Mouse (Mus musculus) monocyte, adult 5-6 weeks (primary cell): Measurements from ENCODE around the gene Arhgap1. TPM values are rescaled to one million over a fixed set of nuclear protein-coding genes. Genes with fewer than 3 reads are reported as not detected.
"Not testable (repeated sequence)": the region's sequence is repeated elsewhere in the genome, so short reads cannot be mapped to it uniquely, and the experiment has no call there.

Experiments
- ATAC-seq: fragments of 153-309, 156-312 bp; replicated peaks from 2 replicates; pipeline ENCODE4 v1.8.0; 2017; ENCODE audit warnings: mild to moderate bottlenecking; ENCODE audit not compliant: low TSS enrichment, insufficient number of reproducible peaks, severe bottlenecking, poor library complexity, low FRiP score
- total RNA-seq: library from RNA; stranded (forward); fragments of 200-1000, 200-491, 200-594 nt; gene quantifications from 3 replicates; pipeline ENCODE4 v1.2.3, GENCODE M21; 2017

Arhgap1 gene
- total RNA-seq: 45.7 to 97.1 TPM (median 89.8 TPM) in 3 replicates

DNA sequence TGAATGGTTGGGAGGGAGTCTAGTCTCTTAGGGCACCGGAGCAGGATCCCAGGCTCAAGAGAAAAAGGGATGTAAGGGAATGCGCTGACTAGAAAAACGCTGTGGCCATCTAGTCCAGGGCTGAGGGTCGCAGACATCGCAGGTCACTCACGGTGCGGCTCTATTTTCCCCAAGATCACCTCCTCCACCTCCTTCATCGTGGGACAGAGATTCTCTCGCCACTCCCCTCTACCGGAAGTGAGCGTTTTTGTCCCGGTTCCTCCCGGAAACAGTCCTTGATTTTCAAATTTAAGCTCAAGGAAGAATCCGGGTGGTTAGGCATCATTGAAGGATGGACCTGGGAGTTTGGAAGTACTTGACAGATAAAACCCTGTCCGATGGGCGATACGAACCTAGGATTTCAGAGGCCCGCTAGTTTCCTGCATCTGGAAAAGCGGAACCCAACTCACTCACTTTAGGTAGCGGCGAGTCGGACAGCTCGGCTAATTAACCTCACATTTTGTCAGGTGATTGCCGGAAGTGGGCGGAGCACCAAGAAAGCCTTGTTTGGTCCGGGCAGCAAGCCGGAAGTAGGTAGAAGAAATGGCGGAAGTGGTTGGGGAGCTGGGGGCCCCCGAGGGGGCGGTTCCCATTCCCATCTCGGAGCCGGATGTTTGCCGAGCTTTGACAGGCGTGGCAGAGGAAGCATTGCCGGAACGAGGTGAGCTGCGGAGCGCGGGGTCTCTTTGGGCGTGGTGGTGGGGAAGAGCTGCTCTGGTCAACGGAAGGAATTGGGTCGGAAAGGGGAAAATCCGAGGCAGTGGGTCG is at the start of gene Arhgap1, which contains the start of gene Zfp408:
Arhgap1 (plus strand) TSS at position 308 of the 807 bp plus-strand sequence.
Zfp408 (minus strand) TSS at position 239 of the 807 bp plus-strand sequence.
- ATAC-seq: peak; percentile 90

DNA sequence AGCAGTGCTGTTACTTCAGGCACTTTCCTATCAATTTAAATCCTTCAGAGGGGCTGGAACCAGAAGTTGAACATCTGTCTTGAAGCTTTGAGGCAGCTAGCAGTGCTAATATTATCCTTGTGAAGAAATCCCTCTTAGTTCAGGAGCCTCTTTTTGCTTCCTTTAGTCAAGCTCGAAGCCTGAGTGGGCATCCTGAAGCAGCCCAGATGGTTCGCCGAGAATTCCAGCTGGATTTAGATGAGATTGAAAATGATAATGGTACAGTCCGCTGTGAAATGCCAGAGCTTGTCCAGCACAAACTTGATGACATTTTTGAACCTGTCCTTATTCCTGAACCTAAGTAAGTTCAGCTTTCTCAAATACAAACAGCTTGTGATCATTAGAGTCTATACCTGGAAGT is 49.2 kb upstream of the Arhgap1 start:
- no peak for ATAC-seq

DNA sequence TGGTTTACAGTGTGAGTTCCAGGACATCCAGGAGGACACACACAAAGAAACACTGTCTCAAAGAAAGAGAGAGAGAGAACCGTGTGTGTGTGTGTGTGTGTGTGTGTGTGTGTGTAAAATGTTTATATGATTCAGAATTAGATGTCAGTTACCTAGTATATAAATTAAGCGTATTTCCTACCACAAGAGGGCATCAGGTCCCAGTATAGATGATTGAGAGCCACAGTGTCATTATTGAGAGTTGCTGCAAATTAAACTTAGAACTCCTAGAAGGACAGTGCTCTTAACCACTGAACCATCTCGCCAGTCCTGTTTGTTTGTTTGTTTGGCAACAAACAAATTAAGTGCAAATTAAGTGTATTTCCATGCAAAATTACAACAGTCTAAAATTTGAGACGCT is 47.3 kb upstream of the Arhgap1 start:
- ATAC-seq: no peak

DNA sequence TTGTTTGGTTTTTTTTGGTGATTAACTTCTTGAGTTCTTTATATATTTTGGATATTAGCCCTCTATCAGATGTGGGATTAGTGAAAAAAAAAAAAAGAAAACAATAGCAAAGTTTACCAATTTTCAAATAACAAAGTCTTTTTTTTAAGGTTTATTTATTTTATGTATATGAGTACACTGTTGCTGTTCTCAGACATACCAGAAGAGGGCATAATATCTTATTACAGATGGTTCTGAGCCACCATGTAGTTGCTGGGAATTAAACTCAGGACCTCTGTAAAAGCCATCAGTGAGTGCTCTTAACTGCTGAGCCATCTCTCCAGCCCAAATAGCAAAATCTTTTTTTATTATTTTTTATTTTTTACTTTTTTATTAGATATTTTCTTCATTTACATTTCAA is 40.3 kb upstream of the Arhgap1 start:
- not testable (repeated sequence) for ATAC-seq

DNA sequence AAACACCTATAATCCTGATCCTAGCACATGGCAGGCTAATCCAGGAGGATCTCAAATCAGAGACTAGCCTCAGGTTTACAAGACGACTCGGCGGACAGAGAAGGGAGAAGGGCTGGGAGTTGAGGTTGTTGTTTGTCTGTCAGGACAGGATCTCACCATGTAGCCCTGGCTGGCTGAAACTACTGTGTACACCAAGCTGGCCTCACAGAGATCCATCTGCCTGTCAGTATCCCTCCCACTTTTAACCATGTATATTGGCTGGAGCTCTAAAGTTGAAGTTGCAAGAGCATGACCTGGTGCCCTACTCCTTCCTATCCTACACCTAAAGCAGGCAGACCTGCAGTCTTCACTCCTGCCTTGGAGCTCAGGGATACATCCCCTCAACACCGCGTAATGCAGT is 27.3 kb upstream of the Arhgap1 start:
- no peak for ATAC-seq

DNA sequence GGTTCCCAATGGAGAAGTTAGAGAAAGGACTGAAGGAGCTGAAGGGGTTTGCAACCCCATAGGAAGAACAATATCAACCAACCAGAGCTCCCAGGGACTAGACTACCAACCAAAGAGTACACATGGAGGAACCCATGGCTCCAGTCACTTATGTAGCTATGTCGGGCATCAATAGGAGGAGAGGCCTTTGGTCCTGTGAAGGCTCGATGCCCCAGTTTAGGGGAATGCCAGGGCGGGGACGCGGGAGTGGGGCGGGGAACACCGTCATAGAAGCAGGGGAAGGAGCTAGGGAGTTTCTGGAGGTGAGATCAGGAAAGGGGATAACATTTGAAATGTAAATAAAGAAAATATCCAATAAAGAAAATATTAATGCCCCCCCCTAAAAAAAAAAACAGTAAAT is 26.3 kb upstream of the Arhgap1 start:
- ATAC-seq: not testable (repeated sequence)

DNA sequence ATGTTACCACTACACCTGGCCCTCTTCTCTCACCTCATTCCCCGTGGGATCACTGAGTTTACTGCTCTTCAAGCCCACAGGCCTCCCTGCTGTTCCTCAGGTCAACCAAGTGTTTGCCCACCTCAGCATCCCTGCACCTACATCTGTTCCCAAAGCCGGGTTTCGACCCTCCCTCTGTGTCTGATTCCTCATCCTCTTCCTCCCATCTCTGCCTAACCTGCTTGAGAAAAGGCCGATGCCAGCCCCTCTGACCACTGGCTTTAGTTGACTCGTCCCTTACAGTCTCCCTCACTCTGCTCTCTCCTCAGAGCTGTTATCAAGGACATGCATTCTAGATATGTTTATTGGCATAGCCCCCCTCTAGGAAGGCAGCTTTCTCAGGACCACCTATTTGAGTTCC is 22.2 kb upstream of the Arhgap1 start:
- no peak for ATAC-seq

DNA sequence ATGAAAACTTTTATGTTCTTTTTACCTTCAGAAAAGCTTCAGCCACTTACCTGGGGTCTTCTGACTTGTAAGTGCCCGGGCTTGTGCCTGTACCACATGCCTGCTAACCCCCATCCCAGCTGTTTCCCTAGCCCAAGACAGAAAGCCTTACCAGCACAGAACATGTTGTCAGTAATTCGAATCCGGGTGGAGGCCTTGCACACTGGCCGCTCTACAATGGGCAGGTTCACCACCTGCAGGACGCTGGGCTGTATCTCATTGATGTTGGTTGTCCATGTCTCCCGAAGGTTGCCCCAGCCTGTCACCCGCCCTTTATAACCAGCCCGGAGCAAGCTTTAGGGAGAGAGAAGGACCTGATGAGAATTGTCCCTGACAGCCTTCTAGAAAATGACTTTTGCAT is 21.5 kb upstream of the Arhgap1 start:
- ATAC-seq: no peak

DNA sequence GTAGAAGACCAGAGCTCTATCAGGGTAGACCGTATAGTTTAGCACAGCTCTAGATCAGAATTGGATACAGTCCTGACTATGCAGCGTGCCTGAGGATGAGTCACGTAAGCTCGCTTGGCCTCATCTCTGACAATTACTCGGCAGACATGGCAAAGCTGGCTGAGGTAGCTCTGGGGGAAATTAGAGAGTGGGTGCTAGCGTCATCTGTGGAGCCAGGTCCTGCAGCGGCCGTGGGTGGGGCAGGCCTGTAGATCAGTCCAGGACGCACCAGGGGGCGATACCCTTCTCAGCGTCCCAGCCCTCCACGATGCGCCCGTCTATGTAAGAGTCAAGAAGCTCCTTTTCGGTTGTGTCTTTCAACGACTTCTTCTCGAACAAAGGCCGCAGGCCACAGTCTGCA is 20.0 kb upstream of the Arhgap1 start:
- ATAC-seq: no peak

DNA sequence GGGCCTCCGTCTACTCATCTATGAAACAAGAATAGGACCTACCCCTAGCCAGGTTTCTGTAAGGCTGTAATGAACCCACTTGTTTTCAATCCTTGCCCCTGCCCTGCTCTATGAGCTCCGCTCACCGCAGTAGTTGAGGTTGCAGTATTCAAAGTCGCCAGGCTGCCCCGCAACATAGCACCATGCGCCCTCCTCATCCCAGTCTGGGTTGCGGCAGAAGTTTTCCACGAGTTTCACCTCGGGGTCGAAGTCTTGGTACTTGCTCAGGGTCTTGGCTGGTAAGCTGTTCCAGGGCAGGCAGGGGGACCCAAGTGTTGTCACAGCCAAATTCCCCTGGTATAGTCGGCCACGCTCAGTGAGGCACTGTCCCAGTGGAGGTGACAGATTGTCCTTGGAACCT is 19.3 kb upstream of the Arhgap1 start:
- no peak for ATAC-seq

DNA sequence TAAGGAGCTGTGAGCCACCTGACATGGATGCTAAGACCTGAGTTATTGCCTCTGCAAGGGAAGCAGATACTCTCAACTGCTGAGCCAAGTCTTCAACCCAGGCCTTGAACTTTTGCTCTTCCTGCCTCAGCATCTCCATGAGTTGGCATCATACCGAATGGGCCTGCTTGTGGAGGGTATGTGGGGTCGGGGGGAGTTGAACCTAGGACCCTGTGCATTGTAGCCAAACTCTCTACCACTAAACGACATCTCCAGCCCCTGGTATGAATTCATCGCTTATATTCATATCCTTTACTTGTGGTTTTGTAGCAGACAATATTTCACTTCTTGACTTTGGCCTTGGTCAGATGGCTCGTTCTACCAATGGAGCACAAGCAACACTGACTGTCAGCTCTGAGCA is 17.8 kb upstream of the Arhgap1 start:
- ATAC-seq: no peak

DNA sequence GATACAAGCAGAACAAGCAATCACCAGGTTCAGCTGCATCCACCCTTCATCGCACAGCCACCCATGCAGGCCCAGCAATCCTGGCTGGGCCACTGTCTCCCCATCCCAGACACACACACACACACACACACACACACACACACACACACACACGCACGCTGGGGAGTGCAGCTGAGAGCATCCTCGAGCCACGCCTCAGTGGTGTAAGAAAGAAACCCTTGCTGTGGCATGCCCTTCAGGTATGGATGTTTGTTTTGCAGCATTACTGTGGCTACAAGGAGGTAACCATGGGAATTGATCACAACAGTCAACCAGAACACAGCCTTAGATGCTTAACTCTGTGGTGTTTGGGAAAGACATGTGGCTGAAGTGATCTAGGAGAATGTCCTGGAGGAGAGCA is 17.3 kb upstream of the Arhgap1 start:
- ATAC-seq: no peak

DNA sequence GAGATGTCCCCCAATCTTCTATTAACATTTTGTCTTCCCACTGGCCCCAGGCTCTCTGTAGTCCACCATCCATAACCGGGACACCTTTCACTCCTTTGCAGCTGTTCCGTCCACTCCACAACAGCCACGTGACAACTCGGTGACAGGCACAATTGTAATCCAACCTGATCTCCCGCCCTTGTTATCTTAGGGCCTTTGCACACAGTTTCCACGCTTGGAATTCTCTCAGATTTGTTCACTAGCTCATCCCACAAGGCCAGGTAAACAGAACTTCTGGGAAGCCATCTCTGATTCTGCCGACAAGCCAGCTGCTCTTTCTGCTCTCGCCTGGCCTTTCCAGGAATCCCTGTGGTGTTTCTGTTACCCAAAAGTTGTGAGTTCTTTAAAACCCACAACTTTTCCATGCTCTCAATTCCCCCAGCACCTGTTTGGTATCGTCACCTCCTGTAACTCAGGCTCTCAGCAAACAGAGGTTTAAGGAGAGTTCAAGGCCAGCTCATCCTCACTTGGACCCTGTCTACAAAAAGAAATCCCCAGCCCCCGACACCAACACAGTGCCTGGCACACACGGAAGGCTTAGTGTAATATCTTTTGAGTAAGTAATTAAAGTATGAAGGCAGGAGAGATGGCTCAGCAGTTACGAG is 16.2 kb upstream of the Arhgap1 start:
- no peak for ATAC-seq

DNA sequence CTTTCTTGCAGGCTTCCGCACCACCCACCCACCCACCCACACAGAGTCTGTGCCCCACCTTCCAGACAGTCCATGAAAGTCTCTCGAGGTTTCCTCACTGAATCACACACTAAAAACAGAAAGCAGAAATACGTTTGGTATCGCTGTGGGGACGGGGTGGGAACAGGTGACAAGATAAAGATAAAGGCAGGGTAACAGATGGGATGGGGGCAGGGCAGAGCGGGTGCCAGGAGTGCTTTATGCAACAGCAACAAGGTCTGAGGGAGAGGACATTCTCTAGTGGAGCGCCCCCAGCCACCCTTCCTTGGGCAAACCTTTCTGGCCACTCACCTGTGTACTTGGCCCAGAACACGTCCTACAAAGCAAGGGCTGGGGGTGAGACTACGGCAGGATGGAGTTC is 14.8 kb upstream of the Arhgap1 start:
- ATAC-seq: no peak

DNA sequence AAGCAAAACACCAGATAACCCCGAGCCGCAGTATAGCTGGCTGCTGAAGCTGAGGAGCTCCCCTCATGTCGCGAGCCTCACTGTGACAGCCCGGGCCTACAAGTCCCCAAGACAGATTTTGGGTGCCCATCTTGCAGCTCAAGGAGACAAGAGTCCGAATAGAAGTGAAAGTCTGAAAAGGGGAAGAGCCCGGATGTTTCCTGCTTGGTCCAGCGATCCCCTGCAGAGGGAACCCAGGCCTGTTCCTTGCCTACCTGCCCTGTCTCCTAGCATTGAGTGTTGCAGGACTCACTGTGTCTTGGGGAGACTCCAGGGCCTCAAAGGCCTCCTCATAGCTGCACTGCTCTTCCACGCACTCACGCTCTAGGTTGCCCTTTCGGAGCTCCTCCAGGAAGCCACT is 14.2 kb upstream of the Arhgap1 start:
- no peak for ATAC-seq

DNA sequence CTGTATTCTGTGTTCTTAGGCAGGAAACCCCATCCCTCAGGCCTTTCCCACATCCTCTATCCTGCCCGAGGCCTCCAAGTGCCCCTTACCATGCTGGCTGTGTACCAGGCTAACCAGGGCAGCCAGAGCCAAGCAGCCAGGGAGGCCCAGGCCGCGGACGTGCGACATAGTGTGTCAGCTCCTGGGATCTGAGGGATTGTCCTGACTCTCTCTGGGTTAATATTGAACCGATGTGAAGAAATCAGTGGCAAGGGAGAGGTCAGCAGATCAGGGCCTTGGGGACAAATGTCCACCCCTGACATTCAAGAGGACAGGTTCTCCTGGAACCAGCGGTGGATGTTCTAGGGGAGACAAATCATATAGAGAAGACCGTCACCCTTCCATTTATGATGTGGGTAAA is 13.4 kb upstream of the Arhgap1 start, which contains the start of gene F2:
F2 (minus strand) TSS at position 186 of the 400 bp plus-strand sequence.
- no peak for ATAC-seq

DNA sequence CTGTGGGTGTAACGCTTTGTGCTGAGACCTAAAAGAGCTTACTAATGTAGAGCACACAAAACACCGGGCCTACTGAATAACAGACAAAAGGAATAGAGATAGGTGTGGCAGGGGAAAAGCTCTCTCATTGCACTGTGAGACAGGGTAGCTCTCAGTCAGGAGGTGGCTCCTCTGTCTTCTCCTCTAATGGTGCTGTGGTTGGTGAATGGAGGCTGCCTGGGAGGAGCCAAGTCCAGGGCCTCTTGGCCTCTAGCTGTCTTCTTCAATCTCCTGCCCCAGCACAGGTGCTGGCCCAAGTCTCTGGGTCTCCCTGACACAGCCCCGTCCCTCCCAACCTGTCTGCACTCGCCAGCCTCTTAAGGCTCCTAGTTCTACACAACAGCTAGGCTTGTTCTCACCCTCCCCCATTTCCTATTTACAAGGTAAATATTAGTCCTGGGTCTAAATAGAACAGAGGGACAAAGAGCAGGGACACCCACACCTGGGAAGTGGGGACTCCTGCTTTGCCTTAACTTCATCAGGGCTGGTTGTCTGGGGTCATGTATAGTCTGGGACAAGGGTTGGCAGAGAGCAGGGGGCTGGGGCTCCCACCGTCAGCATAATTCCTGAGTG is 12.8 kb upstream of the Arhgap1 start:
- no peak for ATAC-seq

DNA sequence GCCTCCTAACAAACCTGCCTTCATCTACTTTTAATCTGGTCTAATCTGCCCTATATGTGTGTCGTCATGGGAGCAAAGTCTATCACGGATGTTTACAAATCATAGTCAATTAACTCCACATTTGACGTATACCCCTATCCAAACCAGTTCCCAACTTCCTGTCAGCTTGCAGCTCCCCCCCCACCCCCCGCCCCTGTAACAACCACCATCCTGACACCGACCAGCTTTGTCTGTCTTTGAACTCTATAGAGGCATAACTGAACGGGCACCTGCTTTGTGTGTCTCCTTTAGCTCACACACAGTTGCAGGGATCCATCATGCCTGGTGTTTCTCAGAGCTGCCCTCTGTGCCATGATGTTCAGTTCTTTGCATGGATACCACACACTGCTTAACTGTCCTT is 10.7 kb upstream of the Arhgap1 start:
- no peak for ATAC-seq

DNA sequence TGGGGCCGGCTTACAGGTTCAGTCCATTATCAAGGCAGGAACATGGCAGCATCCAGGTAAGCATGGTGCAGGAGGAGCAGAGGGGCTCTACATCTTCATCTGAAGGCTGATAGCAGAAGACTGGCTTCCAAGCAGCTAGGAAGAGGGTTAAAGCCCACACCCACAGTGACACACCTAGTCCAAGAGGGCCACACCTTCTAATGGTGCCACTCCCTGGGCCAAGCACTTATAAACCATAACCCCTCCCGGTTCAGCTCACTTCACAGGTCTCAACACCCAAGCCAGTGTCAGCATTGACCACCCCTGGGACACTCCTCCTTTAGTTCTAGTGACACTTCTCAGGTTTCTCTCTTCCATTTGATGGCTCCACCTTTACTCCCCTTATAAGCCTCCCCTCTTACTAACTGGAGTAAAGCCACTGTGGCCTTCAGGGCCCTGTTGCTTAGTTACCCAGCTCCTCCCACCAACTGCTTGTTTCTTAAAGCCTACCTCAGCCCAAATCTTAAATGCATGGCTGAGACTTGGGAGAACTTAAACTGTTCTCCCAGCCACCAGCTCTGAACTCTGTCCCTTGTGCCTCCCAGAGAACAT is 6.7 kb upstream of the Arhgap1 start:
- ATAC-seq: no peak
